Mouse (Mus musculus) limb, embryonic 10.5 days (tissue): ENCODE data around the gene A630023A22Rik. TPM values are rescaled to one million over a fixed set of nuclear protein-coding genes. Genes with fewer than 3 reads are reported as not detected.

Experiments used
- DNase-seq: peaks from one replicate; pipeline ENCODE4 v3.0.0-alpha.2; 2017; ENCODE audit warnings: low spot score
- H3K27ac ChIP-seq: fragments of 300-500 bp; sonication (generic); 2 replicates; pipeline ENCODE4 v1.5.1; 2016; ENCODE audit warnings: mild to moderate bottlenecking
- H3K27me3 ChIP-seq: fragments of 300-500 bp; sonication (generic); 2 replicates; pipeline ENCODE4 v1.6.1; 2016; ENCODE audit warnings: low read depth, mild to moderate bottlenecking; ENCODE audit not compliant: poor library complexity, severe bottlenecking
- H3K36me3 ChIP-seq: fragments of 300-500 bp; sonication (generic); 2 replicates; pipeline ENCODE4 v1.6.1; 2016; ENCODE audit warnings: mild to moderate bottlenecking, moderate library complexity
- H3K4me1 ChIP-seq: fragments of 300-500 bp; sonication (generic); 2 replicates; pipeline ENCODE4 v1.6.1; 2016
- H3K4me3 ChIP-seq: fragments of 300-500 bp; sonication (generic); 2 replicates; pipeline ENCODE4 v1.5.1; 2016; ENCODE audit warnings: mild to moderate bottlenecking, moderate library complexity
- H3K9me3 ChIP-seq: fragments of 300-500 bp; sonication (generic); replicated peaks from 2 replicates; pipeline ENCODE4 v1.6.1; 2016; ENCODE audit warnings: mild to moderate bottlenecking
- WGBS: fragments of 180-500 bp; shearing (Covaris S2); methylation state at CpG from one replicate; pipeline ENCODE4 v1.1.7; 2016; 5-methylcytosine and 5-hydroxymethylcytosine counted together
- polyA plus RNA-seq: library from polyadenylated mRNA; unstranded; fragments of >200 nt; fragmentation: Nextera tagmentation; extraction: Ambion mirVana; gene quantifications from 2 replicates; pipeline ENCODE4 v1.2.1, GENCODE M21; 2016

A630023A22Rik gene
- polyA plus RNA-seq: not detected in 2 replicates

DNA sequence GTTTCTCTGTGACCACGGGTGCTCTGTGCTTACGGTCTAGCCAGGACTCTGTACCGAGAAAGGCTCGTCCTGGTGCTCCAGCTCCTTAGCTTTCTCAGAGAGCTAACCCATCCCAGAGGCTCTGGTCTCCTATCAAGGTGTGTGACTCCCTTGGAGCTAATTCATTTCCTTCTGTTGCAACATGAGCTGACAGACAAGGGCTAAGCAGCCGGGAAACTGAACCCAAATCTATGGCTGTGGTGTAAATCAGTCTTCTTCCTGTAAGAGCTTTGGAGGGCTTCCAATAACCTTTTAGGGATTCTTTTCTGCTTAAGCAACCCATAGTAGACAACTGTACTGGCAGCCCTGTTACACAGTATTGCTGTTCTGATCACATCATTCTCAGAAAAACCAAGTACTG, at the start of gene A630023A22Rik:
Gene A630023A22Rik (minus strand): TSS at position 154 of the 400 bp plus-strand sequence.
- Histone ChIP-seq H3K9me3 (no peaks in the 10 kb centered on the region), H3K36me3 (no peaks in the 10 kb centered on the region), H3K4me1 (no peaks in the 10 kb centered on the region), H3K27me3 (peaks cover 7% of the 10 kb centered on the region; the same call in 1 of the 2 replicates), H3K27ac (no peak within 1 kb of the TSS), H3K4me3 (no peak within 1 kb of the TSS)
- no peak for DNase-seq
- WGBS: 85% methylated on average over 5 of the region's 5 CpGs

- Histone ChIP-seq H3K27ac (no peak within 1 kb of the TSS), H3K4me1 (peaks cover 8% of the 10 kb centered on the region), H3K27me3 (peaks cover 26% of the 10 kb centered on the region), H3K4me3 (peak within 1 kb of the TSS; percentile 22; the same call in 1 of the 2 replicates), H3K36me3 (no peaks in the 10 kb centered on the region), H3K9me3 (no peaks in the 10 kb centered on the region)
- peak; percentile 58 for DNase-seq
- WGBS: 16% methylated on average over 16 of the region's 16 CpGs
Measured at GRCm38 (mm10) chr14:34152342-34152741, 49.8 kb upstream of the A630023A22Rik start, which contains the start of gene Npy4r. Gene Npy4r, minus strand, starts transcription at chr14:34152489.

DNA sequence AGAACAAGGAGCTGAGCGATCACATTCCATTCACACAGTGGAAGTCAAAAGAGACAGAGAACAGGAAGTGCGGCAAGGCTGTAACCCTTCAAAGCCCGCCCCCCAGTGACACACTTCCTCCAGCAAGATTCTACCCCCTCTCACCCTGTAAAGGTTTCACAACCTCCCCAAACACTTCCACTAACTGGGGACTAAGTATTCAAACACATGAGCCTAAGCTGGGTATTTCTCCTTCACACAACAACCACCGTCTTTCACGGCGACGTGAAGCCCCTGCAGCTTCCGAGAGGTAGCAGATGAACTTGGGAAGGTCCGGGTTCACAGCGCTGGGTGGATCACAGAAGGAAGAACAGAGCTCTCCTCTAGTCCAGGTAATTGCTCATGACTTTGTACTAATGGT, 40.4 kb upstream of the A630023A22Rik start:
- Histone ChIP-seq H3K27me3 (no peaks in the 10 kb centered on the region), H3K36me3 (no peaks in the 10 kb centered on the region)
- 92% methylated on average over 10 of the region's 10 CpGs for WGBS

GRCm38 (mm10) chr14:34142316-34142715, 39.8 kb upstream of the A630023A22Rik start:
- no peak for DNase-seq
- Histone ChIP-seq H3K4me1 (no peaks in the 10 kb centered on the region), H3K9me3 (no peaks in the 10 kb centered on the region), H3K27me3 (no peaks in the 10 kb centered on the region), H3K27ac (no peak overlapping the region), H3K36me3 (no peaks in the 10 kb centered on the region), H3K4me3 (no peak overlapping the region)
- WGBS: 82% methylated on average over 1 of the region's 1 CpGs

More for the DNA sequence above, 40.4 kb upstream of the A630023A22Rik start:
- no peaks in the 10 kb centered on the region for H3K9me3 ChIP-seq
- no peaks in the 10 kb centered on the region for H3K4me1 ChIP-seq
- no peak overlapping the region for H3K27ac ChIP-seq
- no peak overlapping the region for H3K4me3 ChIP-seq
- DNase-seq: no peak

- Histone ChIP-seq H3K36me3 (no peaks in the 10 kb centered on the region), H3K9me3 (no peaks in the 10 kb centered on the region), H3K27me3 (no peaks in the 10 kb centered on the region), H3K4me3 (no peak overlapping the region), H3K27ac (no peak overlapping the region), H3K4me1 (no peaks in the 10 kb centered on the region)
- no peak for DNase-seq
- 94% methylated on average over 15 of the region's 15 CpGs for WGBS
Measured at GRCm38 (mm10) chr14:34139671-34140664, 37.4 kb upstream of the A630023A22Rik start.

DNA sequence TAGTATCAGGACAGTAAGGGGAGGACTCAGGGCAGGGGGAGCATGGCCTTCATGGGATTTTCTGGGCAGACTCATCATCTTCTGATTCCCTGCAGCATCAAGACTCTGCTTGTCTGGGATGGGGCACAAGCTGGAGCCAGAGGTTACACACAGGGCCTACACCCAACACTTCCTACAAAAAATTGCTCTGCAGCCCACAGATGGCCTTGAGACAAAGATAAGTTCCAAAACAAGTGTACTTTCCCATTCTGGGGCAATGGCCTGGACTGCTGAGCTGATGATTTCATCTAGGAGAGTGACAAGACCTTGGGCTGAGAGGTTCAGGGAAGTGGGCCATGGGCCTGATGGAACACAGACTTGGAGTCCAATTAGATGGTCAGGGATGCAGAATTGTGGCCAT, 32.8 kb upstream of the A630023A22Rik start:
- Histone ChIP-seq H3K27ac (no peak overlapping the region), H3K9me3 (no peaks in the 10 kb centered on the region), H3K36me3 (no peaks in the 10 kb centered on the region), H3K4me1 (no peaks in the 10 kb centered on the region), H3K4me3 (no peak overlapping the region), H3K27me3 (no peaks in the 10 kb centered on the region)
- no peak for DNase-seq

GRCm38 (mm10) chr14:34131216-34131615, 28.7 kb upstream of the A630023A22Rik start:
- no peaks in the 10 kb centered on the region for H3K27me3 ChIP-seq
- no peak for DNase-seq
- H3K9me3 ChIP-seq: no peaks in the 10 kb centered on the region
- H3K4me3 ChIP-seq: no peak overlapping the region
- H3K36me3 ChIP-seq: no peaks in the 10 kb centered on the region
- no peaks in the 10 kb centered on the region for H3K4me1 ChIP-seq
- 75% methylated on average over 6 of the region's 6 CpGs for WGBS
- no peak overlapping the region for H3K27ac ChIP-seq

GRCm38 (mm10) chr14:34121691-34122090, 19.1 kb upstream of the A630023A22Rik start:
- no peaks in the 10 kb centered on the region for H3K4me1 ChIP-seq
- H3K27me3 ChIP-seq: no peaks in the 10 kb centered on the region
- WGBS: 96% methylated on average over 4 of the region's 4 CpGs
- DNase-seq: no peak
- no peak overlapping the region for H3K27ac ChIP-seq
- no peak overlapping the region for H3K4me3 ChIP-seq
- no peaks in the 10 kb centered on the region for H3K9me3 ChIP-seq
- H3K36me3 ChIP-seq: no peaks in the 10 kb centered on the region

DNA sequence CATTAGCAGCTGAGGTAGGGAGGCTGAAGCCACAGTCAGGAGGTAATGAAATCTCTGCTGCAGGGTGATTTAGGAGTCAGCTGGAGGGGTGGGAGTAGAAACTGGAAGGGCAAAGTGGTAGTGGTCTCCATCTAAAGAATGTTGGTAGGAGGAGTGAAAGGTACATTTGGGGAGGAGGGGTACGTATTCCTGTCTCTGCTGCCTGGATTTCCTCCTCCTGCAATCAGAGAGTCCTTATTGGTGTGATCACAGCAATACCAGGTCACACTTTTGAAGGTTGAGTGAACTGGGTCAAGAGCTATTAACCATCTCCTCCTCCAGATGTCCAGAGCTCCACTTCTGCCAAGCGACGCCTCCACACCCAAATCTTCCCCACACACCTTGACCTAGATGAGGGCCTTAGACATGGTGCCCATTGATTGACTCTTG, 18.4 kb upstream of the A630023A22Rik start:
- DNase-seq: no peak
- WGBS: 88% methylated on average over 3 of the region's 3 CpGs
- H3K4me3 ChIP-seq: no peak overlapping the region
- H3K27me3 ChIP-seq: no peaks in the 10 kb centered on the region
- H3K36me3 ChIP-seq: no peaks in the 10 kb centered on the region
- no peaks in the 10 kb centered on the region for H3K4me1 ChIP-seq
- H3K9me3 ChIP-seq: no peaks in the 10 kb centered on the region
- H3K27ac ChIP-seq: no peak overlapping the region

GRCm38 (mm10) chr14:34120016-34120910, 17.7 kb upstream of the A630023A22Rik start:
- 86% methylated on average over 12 of the region's 12 CpGs for WGBS
- H3K36me3 ChIP-seq: no peaks in the 10 kb centered on the region
- DNase-seq: no peak

DNA sequence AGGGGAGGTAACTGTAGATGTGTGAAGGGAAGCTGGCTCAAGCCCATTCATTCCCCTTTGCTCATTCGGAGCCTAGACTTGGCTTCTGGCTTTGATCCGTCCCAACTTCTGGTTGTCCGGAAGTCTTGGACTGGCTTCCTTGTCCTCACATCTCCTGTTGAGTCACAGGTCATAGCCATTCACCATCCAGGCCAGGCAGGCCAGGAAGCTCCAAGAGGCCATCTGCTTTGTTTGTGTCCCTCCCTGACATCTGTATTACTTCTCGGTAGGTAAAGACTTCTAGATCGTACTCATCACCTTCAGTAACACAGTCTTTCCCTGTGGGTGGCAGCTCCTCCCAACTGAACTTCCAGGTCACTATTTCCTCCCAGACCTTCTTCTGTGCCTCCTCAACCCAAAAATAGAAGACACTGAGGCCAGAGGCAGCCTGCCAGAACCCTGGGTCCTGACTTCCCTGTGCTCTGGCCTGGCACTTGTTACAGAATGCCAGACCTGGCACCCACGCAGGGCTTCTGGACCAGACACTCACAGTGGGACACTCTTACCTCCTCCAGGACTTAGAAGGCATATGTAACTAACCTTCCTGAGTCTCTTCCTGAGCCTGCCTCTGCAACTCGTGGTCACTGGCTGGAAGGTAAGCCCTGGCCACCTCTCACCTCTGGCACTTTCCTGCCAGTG, 16.6 kb upstream of the A630023A22Rik start:
- H3K36me3 ChIP-seq: no peaks in the 10 kb centered on the region
- no peak overlapping the region for H3K4me3 ChIP-seq
- H3K9me3 ChIP-seq: no peaks in the 10 kb centered on the region
- WGBS: 82% methylated on average over 7 of the region's 7 CpGs
- no peaks in the 10 kb centered on the region for H3K27me3 ChIP-seq
- DNase-seq: no peak
- no peaks in the 10 kb centered on the region for H3K4me1 ChIP-seq
- no peak overlapping the region for H3K27ac ChIP-seq

More at GRCm38 (mm10) chr14:34120016-34120910, 17.7 kb upstream of the A630023A22Rik start:
- Histone ChIP-seq H3K4me1 (no peaks in the 10 kb centered on the region), H3K4me3 (no peak overlapping the region), H3K27me3 (no peaks in the 10 kb centered on the region), H3K9me3 (no peaks in the 10 kb centered on the region), H3K27ac (no peak overlapping the region)

DNA sequence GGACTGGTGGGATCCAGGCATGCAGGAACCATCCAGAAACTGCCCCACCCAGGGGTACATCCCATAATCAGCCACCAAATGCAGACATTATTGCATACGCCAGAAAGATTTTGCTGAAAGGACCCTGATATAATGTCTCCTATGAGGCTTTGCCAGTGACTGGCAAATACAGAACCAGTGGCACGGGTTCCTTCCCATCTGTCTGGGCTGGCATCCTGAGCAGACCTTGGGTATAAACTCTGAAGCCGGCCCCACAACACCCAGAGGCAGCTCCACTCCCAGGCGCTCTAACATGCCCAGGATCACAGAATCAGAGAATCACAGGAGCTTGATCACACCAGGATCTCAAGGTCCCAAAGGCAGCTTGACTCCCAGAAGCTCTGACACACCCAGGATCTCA, 11.8 kb upstream of the A630023A22Rik start:
- 85% methylated on average over 4 of the region's 4 CpGs for WGBS
- Histone ChIP-seq H3K36me3 (no peaks in the 10 kb centered on the region), H3K27me3 (no peaks in the 10 kb centered on the region), H3K4me1 (no peaks in the 10 kb centered on the region), H3K4me3 (no peak overlapping the region), H3K27ac (no peak overlapping the region), H3K9me3 (no peaks in the 10 kb centered on the region)
- no peak for DNase-seq
